Mouse (Mus musculus) limb, embryonic 14.5 days (tissue): Measurements from ENCODE around the gene 1700067K01Rik. TPM values are rescaled to one million over a fixed set of nuclear protein-coding genes. Genes with fewer than 3 reads are reported as not detected.
"Not testable (repeated sequence)": the region's sequence is repeated elsewhere in the genome, so short reads cannot be mapped to it uniquely, and the experiment has no call there.

Experiments used
- ATAC-seq: fragments of 200-750 bp; cut with Nextera tagmentation; 2 replicates; pipeline ENCODE4 v1.8.0; 2017; ENCODE audit warnings: low read depth, moderate number of reproducible peaks, moderate TSS enrichment; ENCODE audit not compliant: low FRiP score
- DNase-seq: peaks from one replicate; pipeline ENCODE4 v3.0.0-alpha.2; 2015; ENCODE audit warnings: low spot score
- H3K27ac ChIP-seq: fragments of 300-500 bp; sonication (generic); replicated peaks from 2 replicates; pipeline ENCODE4 v1.5.1; 2014; ENCODE audit warnings: low read depth, mild to moderate bottlenecking, low read length, moderate library complexity, mixed read lengths
- H3K27me3 ChIP-seq: fragments of 300-500 bp; sonication (generic); 2 replicates; pipeline ENCODE4 v1.6.1; 2014; ENCODE audit warnings: low read length, mixed read lengths; ENCODE audit not compliant: control insufficient read depth, insufficient read depth
- H3K36me3 ChIP-seq: fragments of 300-500 bp; sonication (generic); 2 replicates; pipeline ENCODE4 v1.6.1; 2014; ENCODE audit warnings: mild to moderate bottlenecking, low read length, moderate library complexity, mixed read lengths; ENCODE audit not compliant: control insufficient read depth, insufficient read depth
- H3K4me1 ChIP-seq: fragments of 300-500 bp; sonication (generic); 2 replicates; pipeline ENCODE4 v1.6.1; 2014; ENCODE audit warnings: antibody characterized with exemption, low read length, mixed read lengths; ENCODE audit not compliant: control insufficient read depth, insufficient read depth
- H3K4me2 ChIP-seq: fragments of 300-500 bp; sonication (generic); replicated peaks from 2 replicates; pipeline ENCODE4 v1.6.1; 2014; ENCODE audit warnings: low read depth, mild to moderate bottlenecking, low read length, moderate library complexity; ENCODE audit not compliant: severe bottlenecking
- H3K4me3 ChIP-seq: fragments of 300-500 bp; sonication (generic); replicated peaks from 2 replicates; pipeline ENCODE4 v1.5.1; 2014; ENCODE audit warnings: low read length
- H3K9ac ChIP-seq: fragments of 300-500 bp; sonication (generic); 2 replicates; pipeline ENCODE4 v1.6.1; 2014; ENCODE audit warnings: mild to moderate bottlenecking, low read depth, low read length, moderate library complexity; ENCODE audit not compliant: severe bottlenecking
- H3K9me3 ChIP-seq: fragments of 300-500 bp; sonication (generic); 2 replicates; pipeline ENCODE4 v1.6.1; 2016; ENCODE audit warnings: low read length; ENCODE audit not compliant: control insufficient read depth
- POLR2A ChIP-seq: fragments of 200-500 bp; IDR thresholded peaks from 2 replicates; pipeline ENCODE4 v1.8.0; 2012; ENCODE audit warnings: inconsistent platforms, mild to moderate bottlenecking, moderate library complexity, borderline replicate concordance; ENCODE audit not compliant: insufficient read depth, insufficient read length; ENCODE audit errors: extremely low read depth
- WGBS: fragments of 180-500 bp; shearing (Covaris S2); extraction: QIAGEN DNeasy Blood & Tissue Kit; methylation state at CpG from one replicate; pipeline ENCODE4 v1.1.7; 2014; 5-methylcytosine and 5-hydroxymethylcytosine counted together
- polyA plus RNA-seq, 2 experiments: library from polyadenylated mRNA; depleted of rRNA in 1 of 2; stranded (reverse) in 1 of 2; unstranded in 1 of 2; fragments of >200 nt; fragmentation: Nextera tagmentation in 1 of 2; extraction: Ambion mirVana in 1 of 2; gene quantifications; 2 replicates each; pipeline versions ENCODE4 v1.2.1 to v1.2.3; 2012 to 2014

The 1700067K01Rik gene
- polyA plus RNA-seq, 2 experiments: 0.72 to 2.3 TPM

- no peak for TF ChIP-seq POLR2A
- Histone ChIP-seq H3K9me3 (no peaks in the 10 kb centered on the region), H3K27ac (no peak overlapping the region), H3K4me2 (no peak overlapping the region), H3K36me3 (peaks cover 28% of the 10 kb centered on the region), H3K27me3 (no peaks in the 10 kb centered on the region), H3K9ac (no peak overlapping the region), H3K4me3 (no peak overlapping the region), H3K4me1 (peaks cover 26% of the 10 kb centered on the region)
- 93% methylated on average over 2 of the region's 2 CpGs for WGBS
- DNase-seq (no peak), ATAC-seq (no peak)
Measured at GRCm38 (mm10) chr8:83999825-84000224, 1.5 kb upstream of the 1700067K01Rik start.

DNA sequence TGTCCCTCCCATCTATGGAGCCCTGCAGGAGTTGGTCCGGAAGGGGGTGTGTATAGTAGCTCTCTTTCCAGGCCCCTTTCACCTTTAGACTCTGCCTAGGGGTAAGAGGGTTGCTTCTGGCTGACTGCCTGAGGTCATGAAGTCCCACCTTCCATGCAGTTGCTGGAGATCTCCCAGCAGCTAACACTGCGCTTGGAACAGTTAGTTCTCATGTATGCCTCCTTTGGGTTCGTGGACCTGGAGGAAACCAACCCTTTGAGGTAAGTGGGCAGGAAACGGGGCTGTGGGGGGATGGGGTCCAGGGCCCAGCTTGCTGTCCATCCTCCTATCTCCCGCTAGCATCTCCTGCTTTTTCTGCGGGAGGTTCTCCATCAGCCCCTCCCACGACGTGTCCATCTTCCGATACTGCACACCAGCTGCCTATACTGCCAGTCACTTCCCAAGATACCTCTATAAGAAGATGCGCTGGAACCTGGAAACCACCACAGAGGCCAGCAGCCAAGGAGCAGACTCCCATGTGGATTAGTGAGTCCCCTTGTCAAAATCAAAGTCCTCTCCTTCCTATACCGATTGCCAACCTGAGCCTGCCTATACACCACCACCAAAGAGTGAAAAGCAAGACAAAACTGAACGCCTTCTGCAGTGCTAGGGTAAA is 1.8 kb downstream of the 1700067K01Rik start:
- Histone ChIP-seq H3K27ac (no peak overlapping the region), H3K9ac (no peak overlapping the region), H3K4me3 (peak overlapping the region; percentile 63; the same call in 1 of the 2 replicates), H3K36me3 (peaks cover 28% of the 10 kb centered on the region), H3K9me3 (no peaks in the 10 kb centered on the region), H3K27me3 (no peaks in the 10 kb centered on the region), H3K4me1 (peaks cover 22% of the 10 kb centered on the region), H3K4me2 (no peak overlapping the region)
- ATAC-seq (no peak), DNase-seq (no peak)
- TF ChIP-seq POLR2A: no peak
- 59% methylated on average over 12 of the region's 12 CpGs for WGBS

- Histone ChIP-seq H3K4me2 (peak overlapping the region; percentile 92), H3K9ac (peak overlapping the region; percentile 69), H3K4me3 (peak overlapping the region; percentile 63), H3K27ac (no peak overlapping the region), H3K36me3 (peaks cover 28% of the 10 kb centered on the region), H3K9me3 (no peaks in the 10 kb centered on the region), H3K27me3 (no peaks in the 10 kb centered on the region), H3K4me1 (peaks cover 22% of the 10 kb centered on the region)
- ATAC-seq (no peak), DNase-seq (no peak)
- TF ChIP-seq POLR2A: no peak
- WGBS: 68% methylated on average over 6 of the region's 6 CpGs
Measured at GRCm38 (mm10) chr8:84003612-84004246, 2.4 kb downstream of the 1700067K01Rik start.

DNA sequence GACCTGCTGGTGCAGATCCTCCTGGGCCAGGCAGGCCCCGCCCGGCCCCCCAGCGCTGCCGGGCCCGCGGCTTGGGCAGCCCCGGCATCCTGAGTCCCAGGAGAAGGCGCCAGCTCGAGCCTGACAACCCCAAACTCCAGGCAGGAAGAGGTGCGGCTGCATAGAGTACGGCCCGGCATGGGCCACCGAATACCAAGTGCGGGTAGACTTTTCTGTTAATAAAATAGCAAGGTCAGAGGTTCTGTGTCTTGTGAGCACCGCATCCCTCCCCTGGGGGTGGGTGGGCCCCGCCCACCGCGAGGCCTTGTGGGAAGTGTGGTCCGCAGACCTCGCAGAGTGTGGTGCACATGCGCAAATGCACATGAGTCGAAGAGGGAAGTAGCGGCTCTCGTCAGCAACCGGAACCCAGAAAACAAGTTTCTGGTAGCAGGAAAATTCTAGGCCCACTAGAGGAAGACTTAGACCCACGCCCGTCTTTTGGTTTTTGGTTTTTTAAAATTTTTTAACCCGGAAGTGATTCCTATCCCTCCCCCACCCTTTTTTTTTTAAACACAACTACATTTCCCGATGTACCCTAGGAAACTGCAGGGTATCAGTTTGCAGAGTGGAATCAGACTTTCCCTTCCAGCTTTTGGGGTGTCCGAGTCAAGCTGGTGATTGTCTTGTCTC is 3.4 kb downstream of the 1700067K01Rik start:
- Histone ChIP-seq H3K27me3 (no peaks in the 10 kb centered on the region), H3K4me2 (peak overlapping the region; percentile 92), H3K9ac (peak overlapping the region; percentile 69), H3K27ac (peak overlapping the region; percentile 83), H3K4me1 (peaks cover 15% of the 10 kb centered on the region), H3K4me3 (peak overlapping the region; percentile 63), H3K9me3 (no peaks in the 10 kb centered on the region), H3K36me3 (peaks cover 21% of the 10 kb centered on the region)
- DNase-seq (peak; percentile 94), ATAC-seq (peak; percentile 86)
- WGBS: 1% methylated on average over 30 of the region's 30 CpGs
- 0 out of 2 replicates have a peak, but pooled peaks have one; percentile 6 for TF ChIP-seq POLR2A

GRCm38 (mm10) chr8:84005502-84005901 is 4.2 kb downstream of the 1700067K01Rik start:
- H3K9ac ChIP-seq, H3K27me3 ChIP-seq, H3K9me3 ChIP-seq, H3K4me3 ChIP-seq, ATAC-seq, H3K27ac ChIP-seq, DNase-seq, H3K4me2 ChIP-seq: not testable (repeated sequence)
- Histone ChIP-seq H3K36me3 (peaks cover 13% of the 10 kb centered on the region), H3K4me1 (peaks cover 17% of the 10 kb centered on the region)
- WGBS: 91% methylated on average over 7 of the region's 7 CpGs
